Mouse (Mus musculus) MN1 (cell line): ENCODE data around the gene Armh3.
"Not testable (repeated sequence)": the region's sequence is repeated elsewhere in the genome, so short reads cannot be mapped to it uniquely, and the experiment has no call there.

ENCODE experiments used
- DNase-seq: peaks from one replicate; pipeline ENCODE4 v3.0.0-alpha.2; 2016; ENCODE audit warnings: low spot score

Gene Armh3

GRCm38 (mm10) chr19:46033911-46034310 is 35.6 kb upstream of the Armh3 start:
- DNase-seq = no peak

GRCm38 (mm10) chr19:46032731-46033510 is 34.6 kb upstream of the Armh3 start:
- no peak for DNase-seq

GRCm38 (mm10) chr19:46031689-46032432 is 33.6 kb upstream of the Armh3 start:
- no peak for DNase-seq

GRCm38 (mm10) chr19:46030196-46030983 is 32.1 kb upstream of the Armh3 start:
- DNase-seq = no peak

GRCm38 (mm10) chr19:46029652-46030051 is 31.4 kb upstream of the Armh3 start:
- DNase-seq = no peak

- no peak for DNase-seq
Measured at GRCm38 (mm10) chr19:46028747-46029320, 30.5 kb upstream of the Armh3 start.

GRCm38 (mm10) chr19:46026567-46026966 is 28.3 kb upstream of the Armh3 start:
- no peak for DNase-seq

- no peak for DNase-seq
Measured at GRCm38 (mm10) chr19:46024959-46025358, 26.7 kb upstream of the Armh3 start.

- no peak for DNase-seq
Measured at GRCm38 (mm10) chr19:46016023-46016422, 17.7 kb upstream of the Armh3 start.

- peak; percentile 84 for DNase-seq
Measured at GRCm38 (mm10) chr19:46014572-46015178, 16.4 kb upstream of the Armh3 start.

GRCm38 (mm10) chr19:46005680-46006079 is 7.4 kb upstream of the Armh3 start:
- DNase-seq = no peak

GRCm38 (mm10) chr19:46004814-46005466 is 6.7 kb upstream of the Armh3 start:
- DNase-seq = no peak

- peak; percentile 83 for DNase-seq
Measured at GRCm38 (mm10) chr19:46003371-46004226, 5.3 kb upstream of the Armh3 start, which contains the start of gene Hps6. Gene Hps6 (plus strand): TSS chr19:46003508.

- no peak for DNase-seq
Measured at GRCm38 (mm10) chr19:46002279-46002678, 4.0 kb upstream of the Armh3 start.

- DNase-seq = no peak
Measured at GRCm38 (mm10) chr19:45999378-45999777, 1.1 kb upstream of the Armh3 start.

GRCm38 (mm10) chr19:45998694-45999217 is 468 bp upstream of the Armh3 start:
- no peak for DNase-seq

- no peak for DNase-seq
Measured at GRCm38 (mm10) chr19:45997365-45997764, 923 bp downstream of the Armh3 start.

- DNase-seq = no peak
Measured at GRCm38 (mm10) chr19:45993981-45994737, 4.1 kb downstream of the Armh3 start.

GRCm38 (mm10) chr19:45993441-45993840 is 4.8 kb downstream of the Armh3 start:
- not testable (repeated sequence) for DNase-seq
